Mouse (Mus musculus): ENCODE results near the gene Dctn3. TPM values are rescaled to one million over a fixed set of nuclear protein-coding genes. Genes with fewer than 3 reads are reported as not detected.

The Dctn3 gene
- total and polyA plus RNA-seq, 3 experiments = 57.7 to 64.6 TPM; not detected in 1

GRCm38 (mm10) chr4:41681947-41682346 is 41.0 kb downstream of the Dctn3 start:
- Histone ChIP-seq H3K4me3 (ENCODE audit: control insufficient read depth in 1 of 2, insufficient read depth in 1 of 2, low read depth in 2 of 2, low read length in 2 of 2) (no peak overlapping the region), H3K9ac (ENCODE audit: control insufficient read depth, low read depth, low read length, poor library complexity, severe bottlenecking) (no peak overlapping the region), H3K27ac (ENCODE audit: control insufficient read depth, low read depth, low read length) (no peak overlapping the region), H3K27me3 (ENCODE audit: control insufficient read depth in 1 of 2, insufficient read depth in 2 of 2, low read length in 2 of 2) (no peaks in the 10 kb centered on the region), H3K79me2 (ENCODE audit: control insufficient read depth, insufficient read depth, low read length, poor library complexity) (no peaks in the 10 kb centered on the region), H3K4me1 (ENCODE audit: control insufficient read depth in 1 of 2, insufficient read depth in 2 of 2, low read length in 2 of 2) (no peaks in the 10 kb centered on the region), H3K9me3 (replicated peaks; ENCODE audit: insufficient read depth, low read length) (no peaks in the 10 kb centered on the region), H3K36me3 (ENCODE audit: control insufficient read depth in 1 of 2, insufficient read depth in 2 of 2, low read length in 2 of 2) (no peaks in the 10 kb centered on the region)
- no peak for DNase-seq (ENCODE audit: low read depth, low spot score)
- TF ChIP-seq MAFK (IDR thresholded peaks at IDR 0.05; ENCODE audit: borderline replicate concordance, low read depth, low read length) (no peak), TBP (IDR thresholded peaks at IDR 0.05; ENCODE audit: low read depth, low read length) (no peak), POLR2A (IDR thresholded peaks at IDR 0.05; ENCODE audit: control insufficient read depth in 1 of 2, insufficient read depth in 1 of 2, low read depth in 1 of 2, low read length in 2 of 2, poor library complexity in 1 of 2) (no peak), E2F4 (IDR thresholded peaks at IDR 0.05; ENCODE audit: borderline replicate concordance, low read depth, low read length) (no peak)

- Histone ChIP-seq H3K79me2 (ENCODE audit: control insufficient read depth, insufficient read depth, low read length, poor library complexity) (no peaks in the 10 kb centered on the region), H3K4me3 (ENCODE audit: control insufficient read depth in 1 of 2, insufficient read depth in 1 of 2, low read depth in 2 of 2, low read length in 2 of 2) (no peak overlapping the region), H3K36me3 (ENCODE audit: control insufficient read depth in 1 of 2, insufficient read depth in 2 of 2, low read length in 2 of 2) (no peaks in the 10 kb centered on the region), H3K27me3 (ENCODE audit: control insufficient read depth in 1 of 2, insufficient read depth in 2 of 2, low read length in 2 of 2) (no peaks in the 10 kb centered on the region), H3K9me3 (replicated peaks; ENCODE audit: insufficient read depth, low read length) (no peaks in the 10 kb centered on the region), H3K4me1 (ENCODE audit: control insufficient read depth in 1 of 2, insufficient read depth in 2 of 2, low read length in 2 of 2) (no peaks in the 10 kb centered on the region), H3K9ac (ENCODE audit: control insufficient read depth, low read depth, low read length, poor library complexity, severe bottlenecking) (no peak overlapping the region), H3K27ac (ENCODE audit: control insufficient read depth, low read depth, low read length) (no peak overlapping the region)
- TF ChIP-seq POLR2AphosphoS2 (IDR thresholded peaks at IDR 0.05; ENCODE audit: low read length) (no peak), NELFE (IDR thresholded peaks at IDR 0.05; ENCODE audit: low read depth, low read length) (no peak), EP300 (IDR thresholded peaks at IDR 0.05; ENCODE audit: low read depth in 1 of 2, low read length in 2 of 2) (no peak), MAX (IDR thresholded peaks at IDR 0.05; ENCODE audit: low read length) (no peak), E2F4 (IDR thresholded peaks at IDR 0.05; ENCODE audit: borderline replicate concordance, low read depth, low read length) (no peak), ZMIZ1 (IDR thresholded peaks at IDR 0.05; ENCODE audit: low read depth, low read length) (no peak), MEF2A (IDR thresholded peaks at IDR 0.05; ENCODE audit: extremely low read depth, insufficient replicate concordance, low read depth, low read length, poor library complexity, severe bottlenecking) (no peak), ETS1 (IDR thresholded peaks at IDR 0.05; ENCODE audit: low read depth, low read length) (no peak), POLR2A (IDR thresholded peaks at IDR 0.05; ENCODE audit: control insufficient read depth in 1 of 2, insufficient read depth in 1 of 2, low read depth in 1 of 2, low read length in 2 of 2, poor library complexity in 1 of 2) (no peak), SMC3 (IDR thresholded peaks at IDR 0.05; ENCODE audit: low read depth, low read length) (no peak), ZKSCAN1 (IDR thresholded peaks at IDR 0.05; ENCODE audit: low read depth, low read length) (no peak), MAFK (IDR thresholded peaks at IDR 0.05; ENCODE audit: borderline replicate concordance, low read depth, low read length) (no peak), ELF1 (IDR thresholded peaks at IDR 0.05; ENCODE audit: low read depth, low read length) (no peak), MYB (IDR thresholded peaks at IDR 0.05; ENCODE audit: low read depth, low read length) (no peak), GATA1 (IDR thresholded peaks at IDR 0.05; ENCODE audit: low read depth, low read length) (no peak), JUND (IDR thresholded peaks at IDR 0.05; ENCODE audit: low read depth, low read length) (no peak), ZC3H11A (IDR thresholded peaks at IDR 0.05; ENCODE audit: low read depth, low read length) (no peak), POLR2AphosphoS5 (IDR thresholded peaks at IDR 0.05; ENCODE audit: borderline replicate concordance, low read depth, low read length) (no peak)
- DNase-seq (ENCODE audit: low read depth, low spot score) = no peak
These were observed 41.8 kb downstream of the Dctn3 start for GRCm38 (mm10) chr4:41681176-41681575.
